Mouse (Mus musculus): ENCODE data around the gene Klkb1.
A peak's percentile ranks its signal among the peaks of the same experiment; 100 is the strongest.

Gene Klkb1

DNA sequence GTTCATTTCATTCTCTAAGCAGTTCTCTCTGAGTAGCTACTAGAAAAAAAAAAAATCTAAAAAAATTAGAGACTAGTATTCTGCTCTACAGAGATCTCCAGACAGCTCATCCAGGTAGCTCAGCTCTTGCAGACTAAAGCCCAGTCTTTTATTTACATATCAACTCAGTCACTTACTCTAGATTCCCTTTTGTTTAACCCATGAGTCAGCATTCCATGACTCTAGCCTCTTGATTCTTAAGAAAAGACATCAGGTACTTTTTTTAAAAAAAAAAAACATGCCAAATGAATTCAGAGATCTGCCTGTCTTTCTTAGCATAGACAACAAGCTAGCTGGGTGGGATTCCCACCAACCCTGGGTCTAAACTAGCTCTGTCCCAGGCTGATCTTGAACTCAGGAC is 26.2 kb downstream of the Klkb1 start:
- no peak for DNase-seq (ENCODE audit: low read depth, low spot score)

DNA sequence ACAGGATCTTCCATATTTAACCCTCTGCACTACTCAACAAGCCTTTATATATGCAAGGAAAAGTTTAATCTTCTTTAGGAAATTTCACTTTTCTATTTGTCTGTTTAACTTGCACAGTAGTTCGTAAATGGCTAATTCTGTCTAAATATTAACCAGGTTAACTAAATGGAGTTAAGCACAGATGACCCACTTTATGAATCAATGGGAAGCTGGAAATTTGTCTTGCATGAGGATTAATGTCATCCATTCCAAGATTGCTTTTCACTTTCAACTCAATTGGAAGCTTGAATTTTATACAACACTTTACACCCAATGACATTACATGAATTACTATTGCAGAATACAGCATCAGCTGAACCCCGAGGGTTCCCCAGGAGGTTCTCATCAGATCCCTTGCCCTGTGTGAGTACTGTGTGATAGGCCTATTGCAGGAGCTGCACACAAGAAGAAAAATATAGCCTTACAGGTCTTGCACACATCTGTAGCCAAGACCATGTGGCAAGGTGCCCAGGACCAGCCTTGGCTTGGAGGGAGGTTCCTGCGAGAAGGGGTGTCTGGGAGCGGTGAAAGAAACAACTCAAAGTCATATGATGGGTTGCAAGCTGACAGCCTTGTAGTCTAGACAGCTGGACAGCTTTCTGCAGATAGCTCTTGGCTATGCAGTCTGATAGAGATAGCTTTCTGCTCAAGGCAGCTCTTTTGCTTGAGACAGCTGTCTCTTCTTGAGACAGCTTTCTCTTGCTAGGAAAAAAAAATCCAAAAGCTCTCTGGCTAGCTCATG is 26.9 kb downstream of the Klkb1 start:
- DNase-seq (ENCODE audit: low read depth, low spot score) = no peak

DNA sequence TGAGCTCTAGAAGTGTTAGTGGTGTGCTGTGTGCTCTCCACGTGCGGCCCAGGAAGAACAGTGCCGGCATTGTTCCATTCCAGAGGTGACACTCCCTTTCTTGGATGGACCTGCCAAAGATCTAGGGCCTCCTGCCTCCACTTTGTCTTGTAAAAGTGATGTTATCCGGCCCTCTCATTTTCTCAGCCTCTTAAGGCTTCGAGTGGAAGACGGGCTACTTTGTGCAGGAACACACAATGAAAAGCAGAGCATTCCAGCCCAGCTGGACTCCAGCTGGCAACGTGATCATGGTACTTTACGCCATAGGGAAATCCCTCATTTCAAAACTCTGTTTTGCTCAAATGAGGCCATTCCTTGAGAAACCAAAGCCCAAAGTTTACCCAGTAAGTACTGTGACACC is 27.7 kb downstream of the Klkb1 start:
- DNase-seq (ENCODE audit: low read depth, low spot score) = no peak

DNA sequence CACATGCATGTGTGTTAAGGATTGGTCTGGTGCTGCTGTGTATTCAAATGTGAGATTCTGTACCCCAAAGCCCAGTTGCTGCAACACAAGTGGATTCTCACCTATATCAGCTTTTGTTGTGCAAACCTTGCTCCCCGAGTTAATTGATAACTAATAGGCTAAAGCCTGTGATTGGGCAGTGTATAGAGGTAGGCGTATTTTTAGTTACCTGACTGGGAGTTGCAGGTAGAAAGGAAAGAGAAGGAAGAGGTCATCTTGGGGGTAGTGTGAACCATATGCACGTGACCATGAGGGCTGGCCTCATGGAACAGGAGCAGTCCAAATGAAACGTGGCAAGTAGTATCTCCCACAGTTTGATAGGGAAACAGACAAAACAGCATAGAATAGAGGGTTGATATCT is 29.7 kb downstream of the Klkb1 start:
- DNase-seq (ENCODE audit: low read depth, low spot score) = no peak

DNA sequence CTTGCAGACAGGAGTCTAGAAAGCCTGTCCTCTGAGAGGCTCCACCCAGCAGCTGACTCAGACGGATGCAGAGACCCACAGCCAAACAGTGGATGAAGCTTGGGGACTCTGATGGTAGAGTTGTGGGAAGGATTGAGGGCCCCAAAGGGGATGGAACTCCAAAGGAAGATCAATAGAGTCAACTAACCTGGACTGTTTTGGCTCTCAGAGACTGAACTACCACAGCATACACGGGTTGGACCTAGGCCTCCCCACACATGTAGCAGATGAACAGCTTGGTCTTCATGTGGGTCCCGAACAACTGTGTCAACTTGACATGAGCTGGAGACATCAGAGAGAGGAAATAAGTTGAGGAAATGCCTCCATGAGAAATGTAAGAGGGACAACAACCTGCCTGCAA is 31.8 kb downstream of the Klkb1 start:
- DNase-seq (ENCODE audit: low read depth, low spot score) = no peak

DNA sequence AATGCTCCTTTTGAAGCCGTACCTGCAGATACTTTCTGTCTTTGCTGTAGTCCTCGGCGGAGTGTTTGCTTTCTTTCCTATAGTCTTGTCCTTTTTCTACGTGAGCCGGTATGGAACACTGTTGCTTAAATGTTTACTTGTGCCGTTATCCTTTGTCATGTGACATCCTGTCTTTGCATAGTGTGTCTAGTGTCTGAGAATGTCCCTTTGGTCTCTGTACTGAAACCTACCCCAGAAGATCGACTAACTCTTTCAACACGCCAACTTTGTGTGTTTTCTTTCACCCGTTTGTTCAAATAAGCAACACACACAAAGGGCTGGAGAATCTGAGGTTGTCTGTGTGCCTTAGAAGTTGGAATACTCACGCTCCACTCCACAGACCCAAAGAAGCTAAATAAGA is 32.7 kb downstream of the Klkb1 start, which contains the start of gene F11:
Gene F11 (minus strand): TSS at position 112 of the 400 bp plus-strand sequence.
- DNase-seq (ENCODE audit: low read depth, low spot score) = no peak

DNA sequence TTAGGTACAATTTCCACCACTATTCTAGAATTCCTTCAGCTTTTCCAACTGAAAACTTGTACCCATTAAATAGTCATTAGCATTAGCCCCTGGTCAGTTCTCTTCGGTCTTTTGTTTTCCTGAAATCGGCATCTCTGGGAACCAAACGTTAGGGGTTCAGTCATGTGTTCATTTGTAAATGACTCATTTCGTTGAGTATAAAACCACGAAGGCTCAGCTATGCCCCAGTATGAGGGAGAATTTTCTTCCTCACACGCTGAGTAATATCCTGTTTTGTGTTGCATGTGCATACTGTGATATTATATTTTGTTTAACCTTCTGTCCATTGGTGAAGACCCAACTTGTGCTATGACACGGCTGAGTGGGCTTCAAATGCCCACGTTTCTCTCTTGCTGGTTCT is 36.2 kb downstream of the Klkb1 start:
- no peak for DNase-seq (ENCODE audit: low read depth, low spot score)

DNA sequence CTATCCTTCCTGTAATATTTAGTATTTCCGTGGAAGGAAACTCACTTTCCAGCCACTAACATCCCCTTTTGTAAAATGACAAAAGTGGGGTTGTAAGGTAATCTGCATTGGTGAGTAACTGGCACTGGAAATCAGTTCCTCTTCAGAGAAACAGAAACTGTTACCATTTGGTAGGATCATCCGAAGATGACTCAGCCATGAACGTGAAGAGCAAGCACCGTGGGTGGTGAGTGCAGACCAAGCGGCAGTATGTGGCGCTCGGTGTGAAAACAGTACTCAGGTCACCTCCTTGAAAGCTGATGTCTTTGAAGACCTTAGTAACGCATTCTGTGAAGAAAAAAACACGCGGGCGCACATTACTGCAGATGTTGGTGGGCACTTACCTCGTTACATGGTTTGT is 39.6 kb downstream of the Klkb1 start:
- no peak for DNase-seq (ENCODE audit: low read depth, low spot score)

DNA sequence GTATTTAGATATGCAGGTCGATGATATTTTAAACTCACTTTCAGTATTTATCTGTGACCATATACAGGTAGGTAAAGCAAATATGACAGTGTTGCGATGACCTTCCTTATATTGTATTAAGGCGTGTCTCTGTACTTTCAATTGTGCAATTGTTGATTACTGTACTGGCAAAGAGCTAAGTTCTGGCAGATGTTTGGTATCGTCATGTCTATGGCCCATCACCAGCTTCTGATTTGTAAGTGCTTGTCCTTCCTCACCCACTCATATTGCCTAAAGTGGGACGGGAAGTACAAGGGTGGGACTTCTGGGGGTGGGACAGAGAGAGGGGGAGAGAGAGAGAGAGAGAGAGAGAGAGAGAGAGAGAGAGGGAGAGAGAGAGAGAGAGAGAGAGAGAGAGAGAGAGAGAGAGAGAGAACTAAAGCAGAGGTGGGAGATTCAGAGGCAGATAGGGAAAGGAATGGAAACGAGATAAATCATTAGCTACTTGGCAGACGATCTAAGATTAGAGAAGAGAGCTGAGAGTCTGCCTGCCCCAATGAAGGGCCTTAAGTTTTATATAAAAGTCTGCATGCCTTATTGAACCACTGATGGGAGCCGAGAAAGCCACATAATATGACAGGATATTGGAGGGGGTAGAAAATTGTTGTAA is 40.3 kb downstream of the Klkb1 start:
- no peak for DNase-seq (ENCODE audit: low read depth, low spot score)

DNA sequence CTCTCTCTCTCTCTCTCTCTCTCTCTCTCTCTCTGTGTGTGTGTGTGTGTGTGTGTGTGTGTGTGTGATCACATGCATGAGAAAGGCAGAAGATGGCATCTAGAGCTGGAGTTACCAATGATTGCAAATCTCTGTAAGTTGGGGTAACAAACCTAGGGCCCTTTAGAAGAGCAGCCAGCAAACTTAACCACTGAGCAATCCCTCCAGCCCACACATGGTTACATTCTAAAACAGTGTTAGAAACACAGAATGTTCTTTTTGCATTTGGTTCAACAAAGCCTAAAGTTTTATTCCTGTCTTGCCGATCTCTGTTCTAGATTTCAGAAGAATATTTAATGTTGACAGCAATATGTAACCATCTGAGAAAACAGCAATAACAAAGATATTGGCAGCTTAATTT is 41.1 kb downstream of the Klkb1 start:
- no peak for DNase-seq (ENCODE audit: low read depth, low spot score)

DNA sequence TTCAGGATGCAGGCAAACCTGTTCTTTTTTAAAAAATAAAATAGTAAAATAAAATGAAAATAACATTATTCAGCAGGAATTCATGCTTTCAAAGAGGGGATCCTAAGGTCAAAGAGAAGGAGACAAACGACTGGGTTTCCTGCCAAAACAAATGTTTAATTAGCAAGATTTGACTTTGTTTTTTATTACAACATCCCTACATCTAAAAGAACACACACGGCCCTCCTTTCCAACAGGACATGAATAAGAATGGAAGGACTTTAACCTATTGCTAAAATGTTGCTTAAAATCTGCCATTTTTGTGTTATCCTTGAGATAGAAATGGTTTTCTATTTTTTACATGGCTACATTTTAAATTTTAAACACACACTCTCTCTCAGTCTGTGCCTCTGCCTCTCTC is 41.5 kb downstream of the Klkb1 start:
- DNase-seq (ENCODE audit: low read depth, low spot score) = no peak

DNA sequence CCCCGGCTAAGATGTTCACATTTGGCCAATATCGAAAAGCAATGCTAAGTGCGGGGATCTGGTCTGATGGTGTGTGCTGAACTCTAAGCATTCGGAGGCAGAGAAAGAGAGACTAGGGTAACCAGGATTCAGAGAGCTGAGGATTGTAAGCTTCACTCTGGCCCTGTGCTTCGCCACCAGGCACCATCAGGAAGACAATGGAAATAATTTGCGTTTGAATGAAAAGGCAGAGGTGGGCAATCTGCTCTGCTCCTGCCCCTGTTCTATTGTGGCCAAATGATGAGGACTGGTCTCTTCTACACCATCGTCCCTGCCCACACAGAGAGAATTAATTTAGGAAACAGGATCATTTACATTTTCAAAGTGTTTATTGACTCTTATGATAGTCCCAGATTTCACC is 48.4 kb downstream of the Klkb1 start:
- no peak for DNase-seq (ENCODE audit: low read depth, low spot score)

DNA sequence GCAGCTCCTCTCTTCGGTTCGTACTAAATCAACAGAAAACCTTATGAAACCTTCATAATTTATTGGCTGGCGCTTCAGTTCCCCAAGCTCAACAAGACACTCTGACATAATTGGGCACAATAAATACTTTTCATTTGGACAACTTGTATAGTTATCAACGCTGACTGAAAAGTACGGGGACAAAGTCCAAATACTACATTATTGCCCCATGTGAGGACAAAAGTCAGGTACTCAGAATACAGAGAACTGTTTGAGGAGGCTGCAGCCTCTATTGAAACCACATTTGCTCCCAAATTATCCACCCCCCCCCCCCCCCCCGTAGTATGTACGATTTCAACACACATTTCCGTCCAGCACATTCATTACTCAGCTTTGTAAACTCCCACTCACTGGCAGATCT is 55.3 kb downstream of the Klkb1 start:
- DNase-seq (ENCODE audit: low read depth, low spot score) = no peak

DNA sequence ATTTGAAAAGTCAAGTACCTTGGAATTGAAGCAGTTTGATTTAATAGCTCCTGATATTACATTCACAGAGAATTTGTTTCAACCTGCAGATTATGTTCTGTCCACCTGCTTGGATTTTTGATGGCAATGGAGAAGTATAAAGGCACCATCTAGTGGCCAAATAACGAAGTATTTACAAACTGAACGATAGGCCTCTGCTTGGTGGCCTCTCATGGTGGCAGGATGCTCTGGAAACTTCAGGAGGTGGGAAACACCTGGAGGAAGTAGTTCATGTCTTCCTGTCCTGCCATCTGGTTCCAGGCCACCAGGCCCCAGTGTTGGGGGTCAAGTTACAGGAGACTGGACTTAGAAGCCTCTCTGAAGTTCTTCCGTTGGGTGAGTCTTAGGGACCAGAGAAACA is 56.4 kb downstream of the Klkb1 start:
- DNase-seq (ENCODE audit: low read depth, low spot score) = peak; percentile 15

DNA sequence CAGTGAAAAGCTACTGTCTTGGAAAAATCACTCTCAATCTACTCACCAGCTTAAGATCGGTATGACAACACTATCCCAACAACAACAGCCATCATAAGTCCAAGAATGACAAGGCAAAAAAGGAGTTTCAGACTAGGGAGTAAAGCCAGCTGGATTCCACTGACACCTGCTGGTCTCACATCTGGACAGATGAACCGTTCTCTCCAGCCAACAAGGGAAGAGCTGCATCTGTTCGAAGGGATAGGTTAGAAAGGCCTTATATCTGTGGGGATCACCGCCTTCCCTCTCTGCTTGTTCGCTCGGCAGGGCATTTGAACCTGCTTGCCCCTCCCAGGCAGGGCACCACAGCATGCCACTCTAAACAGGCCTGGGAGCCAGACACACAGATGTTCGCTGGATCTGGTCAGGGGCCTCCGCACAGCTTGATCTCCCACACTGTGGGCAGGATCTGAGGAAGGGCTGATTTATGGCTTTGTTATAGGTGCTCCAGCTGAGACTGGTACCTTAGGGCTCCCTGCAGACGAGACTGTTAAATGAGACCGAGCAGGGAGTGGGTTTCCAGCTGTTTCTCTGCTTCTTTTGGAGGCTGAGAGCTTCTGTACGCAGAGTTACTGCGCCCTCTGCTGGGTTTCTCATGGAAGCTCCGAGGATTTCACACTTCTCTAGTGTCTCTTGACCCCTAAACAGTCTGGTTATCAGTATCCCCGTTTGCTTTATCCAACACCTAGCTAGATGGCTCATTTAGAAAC is 58.3 kb downstream of the Klkb1 start:
- DNase-seq (ENCODE audit: low read depth, low spot score) = peak; percentile 28

DNA sequence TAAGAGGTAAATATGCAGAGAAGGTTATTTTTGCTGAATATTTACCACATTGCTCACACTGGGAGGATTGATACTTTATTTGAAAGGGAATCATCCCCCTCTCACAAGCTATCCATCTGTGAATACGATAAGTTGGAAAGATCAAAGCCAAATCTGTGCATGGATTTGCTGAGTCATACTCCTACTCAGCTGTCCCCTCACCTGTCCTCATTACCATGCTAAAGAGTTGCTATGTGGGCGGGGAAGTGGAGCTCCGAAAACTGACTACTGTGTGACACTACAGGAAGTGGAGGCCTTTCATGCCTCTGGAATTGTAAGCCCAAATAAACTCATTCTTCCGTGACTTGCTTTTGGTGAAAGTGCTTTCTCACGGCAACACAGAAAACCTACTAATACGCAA is 59.4 kb downstream of the Klkb1 start:
- DNase-seq (ENCODE audit: low read depth, low spot score) = no peak

DNA sequence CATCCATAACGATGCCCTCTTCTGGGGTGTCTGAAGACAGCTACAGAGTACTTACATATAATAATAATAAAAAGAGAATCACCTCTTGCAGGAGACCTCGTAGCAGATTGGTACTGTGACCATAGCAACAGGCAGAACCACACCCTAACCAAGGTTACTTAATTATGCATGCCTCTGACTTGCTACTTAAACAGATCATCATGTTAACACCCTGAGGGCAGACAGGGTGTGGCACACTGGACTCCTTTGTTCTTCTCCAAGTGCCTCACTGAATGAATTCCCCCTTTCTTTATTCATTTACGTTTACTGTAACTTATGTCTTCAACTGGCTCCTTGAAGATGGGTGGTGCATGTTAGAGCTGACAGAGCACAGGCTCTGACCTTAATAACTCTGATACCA is 61.4 kb downstream of the Klkb1 start:
- DNase-seq (ENCODE audit: low read depth, low spot score) = no peak

All from A20 (cell line).